Mouse (Mus musculus) ovary, adult 18-20 months (tissue): ENCODE results near the gene Hmg20a.

Experiments
- DNase-seq: peaks from one replicate; pipeline ENCODE4 v3.0.0; 2022; ENCODE audit warnings: low spot score, mixed read lengths

The Hmg20a gene

DNA sequence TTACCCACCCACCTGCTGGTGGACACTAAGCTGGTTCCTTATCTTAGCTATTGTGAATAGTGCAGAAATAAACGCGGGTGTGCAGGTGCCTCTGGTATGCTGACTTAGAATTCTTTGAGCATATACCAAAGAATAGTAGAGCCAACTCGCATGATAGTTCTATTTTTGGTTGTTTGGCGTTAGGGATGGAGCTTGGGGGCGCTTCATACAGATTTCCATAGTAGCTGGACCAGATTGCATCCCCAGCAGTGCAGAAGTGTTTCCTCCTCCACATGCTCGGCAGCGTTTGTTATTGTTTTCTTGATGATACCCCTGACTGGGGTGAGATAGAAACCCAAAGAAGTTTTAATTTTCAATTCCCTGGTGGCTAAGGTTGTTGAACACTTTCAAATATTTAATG, 21.3 kb downstream of the Hmg20a start:
- no peak for DNase-seq

DNA sequence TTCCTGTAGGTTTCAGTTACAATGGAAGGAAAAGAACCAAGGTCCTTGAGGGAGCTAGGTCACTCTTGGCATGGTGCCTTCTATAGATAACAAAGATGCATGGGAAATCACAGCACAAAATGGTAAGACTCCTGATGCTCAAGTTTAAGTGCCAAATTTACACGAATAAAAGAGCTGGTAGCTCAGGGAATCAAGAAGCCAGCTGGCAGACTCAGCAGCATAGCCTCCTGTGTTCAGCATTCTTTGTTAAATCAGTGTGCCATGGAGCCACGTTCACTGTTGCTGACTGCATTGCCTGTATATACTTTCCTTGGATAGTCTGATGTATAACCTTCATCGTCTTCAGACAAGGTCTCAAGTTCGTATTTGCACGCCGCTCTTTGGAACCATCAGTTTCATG, 33.2 kb downstream of the Hmg20a start:
- DNase-seq: no peak

DNA sequence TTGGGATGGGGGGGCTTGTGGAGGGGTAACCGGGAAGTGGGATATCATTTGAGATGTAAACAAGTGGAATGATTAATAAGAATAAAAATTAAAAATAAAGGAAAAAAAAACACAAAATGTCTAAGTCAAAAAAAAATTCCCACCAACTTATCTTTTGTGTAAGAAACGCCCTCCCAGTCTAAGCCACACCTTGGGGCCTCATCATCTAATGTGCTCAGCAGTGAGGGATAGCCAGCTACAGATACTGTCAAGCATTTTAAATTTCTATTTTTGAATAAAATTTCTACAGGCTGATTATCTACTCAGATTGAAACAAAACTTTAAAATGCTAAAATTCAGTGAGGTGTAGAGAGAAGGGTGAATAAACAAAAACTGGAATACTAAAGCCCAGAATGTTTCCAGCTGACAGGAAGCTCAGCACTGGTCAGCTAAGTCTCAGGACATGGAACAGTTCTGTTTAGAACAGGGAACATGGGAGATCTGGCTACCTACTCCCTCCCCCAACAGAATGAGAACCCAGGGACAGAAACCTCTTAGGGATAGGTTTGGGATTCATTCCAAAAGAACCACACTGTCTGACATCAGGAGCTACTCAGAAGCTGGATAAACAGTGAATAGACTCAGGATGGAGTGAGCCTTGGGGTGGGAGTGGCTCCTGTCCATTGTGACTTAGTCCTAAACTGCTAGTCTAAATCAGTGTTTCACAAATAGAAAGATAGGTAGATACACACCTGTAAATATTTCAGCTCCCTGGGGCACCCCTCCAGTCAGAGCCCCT, 34.8 kb downstream of the Hmg20a start:
- no peak for DNase-seq

DNA sequence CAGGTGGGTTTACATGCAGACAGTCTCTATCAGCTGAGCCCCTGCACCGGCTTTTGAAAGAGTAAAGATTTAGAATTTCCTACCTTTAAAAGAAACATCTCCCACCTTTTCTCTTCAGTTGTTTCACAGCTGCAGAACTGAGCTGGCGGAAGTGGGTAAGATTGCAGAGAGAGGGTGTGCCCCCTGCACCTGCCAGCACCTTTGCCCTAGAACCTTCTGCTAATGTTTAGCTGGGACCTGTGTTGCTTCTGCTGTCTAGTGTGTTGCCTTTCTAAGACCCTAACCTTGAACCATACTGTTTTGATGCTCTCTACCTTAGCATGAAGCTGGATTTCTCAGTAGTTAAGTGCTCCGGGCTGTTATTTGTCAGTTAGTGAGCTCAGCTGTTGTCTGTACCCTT, 38.0 kb downstream of the Hmg20a start:
- no peak for DNase-seq

DNA sequence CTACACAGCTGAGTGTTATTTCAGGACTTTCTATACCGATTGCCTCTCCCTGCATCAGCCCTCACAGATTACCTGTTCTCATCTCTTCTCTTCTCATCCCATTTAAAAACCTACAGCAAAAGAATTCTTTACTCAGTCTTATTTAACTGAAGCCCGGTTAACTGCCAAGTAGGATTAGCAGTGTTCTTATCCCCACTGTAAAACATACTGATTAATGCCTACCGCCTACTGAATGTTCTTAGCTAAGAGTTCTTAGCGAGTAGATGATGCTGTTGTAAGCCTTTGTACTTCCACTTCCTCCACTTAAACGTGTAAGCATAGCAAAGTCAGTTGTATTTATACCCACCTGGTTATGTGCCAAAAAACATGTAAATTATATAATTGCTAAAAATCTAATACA, 42.6 kb downstream of the Hmg20a start:
- DNase-seq: no peak

DNA sequence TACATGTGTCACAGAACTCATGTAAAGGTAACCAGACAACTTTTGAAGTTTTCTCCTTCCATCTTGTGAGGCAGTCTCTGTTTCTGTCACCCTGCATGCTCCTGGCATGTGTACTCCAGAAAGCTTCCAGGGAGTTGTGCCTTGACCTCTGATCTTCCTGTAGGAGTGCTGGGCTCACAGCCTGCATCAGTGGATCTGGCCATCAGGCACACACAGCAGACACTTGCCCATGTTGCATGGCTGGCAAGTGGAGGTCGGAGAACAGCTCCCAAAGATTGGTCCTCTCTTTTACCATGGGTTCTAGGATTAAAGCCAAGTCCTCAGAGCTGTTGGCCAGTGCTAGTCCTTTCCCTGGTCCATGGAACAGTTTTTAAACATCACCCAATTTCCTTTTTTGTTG, 44.2 kb downstream of the Hmg20a start:
- no peak for DNase-seq

DNA sequence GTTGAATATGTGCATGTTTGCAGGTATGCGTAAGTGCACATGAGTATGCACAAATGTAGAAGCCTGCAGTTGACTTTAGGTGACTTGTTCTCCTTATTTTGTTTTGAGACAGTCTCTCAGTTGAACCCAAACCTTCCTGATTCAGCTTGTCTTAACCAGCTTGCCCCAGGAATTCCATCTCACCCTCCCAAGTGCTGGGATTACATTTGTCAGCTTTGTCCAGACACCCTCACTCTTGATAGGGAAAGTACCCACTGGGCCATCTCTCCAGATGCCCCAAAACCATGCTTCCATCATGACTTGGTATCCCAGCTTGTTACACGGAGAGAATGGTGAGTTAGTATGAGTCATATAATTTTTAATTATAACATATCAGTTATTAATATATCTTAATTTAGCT, 44.6 kb downstream of the Hmg20a start:
- no peak for DNase-seq

DNA sequence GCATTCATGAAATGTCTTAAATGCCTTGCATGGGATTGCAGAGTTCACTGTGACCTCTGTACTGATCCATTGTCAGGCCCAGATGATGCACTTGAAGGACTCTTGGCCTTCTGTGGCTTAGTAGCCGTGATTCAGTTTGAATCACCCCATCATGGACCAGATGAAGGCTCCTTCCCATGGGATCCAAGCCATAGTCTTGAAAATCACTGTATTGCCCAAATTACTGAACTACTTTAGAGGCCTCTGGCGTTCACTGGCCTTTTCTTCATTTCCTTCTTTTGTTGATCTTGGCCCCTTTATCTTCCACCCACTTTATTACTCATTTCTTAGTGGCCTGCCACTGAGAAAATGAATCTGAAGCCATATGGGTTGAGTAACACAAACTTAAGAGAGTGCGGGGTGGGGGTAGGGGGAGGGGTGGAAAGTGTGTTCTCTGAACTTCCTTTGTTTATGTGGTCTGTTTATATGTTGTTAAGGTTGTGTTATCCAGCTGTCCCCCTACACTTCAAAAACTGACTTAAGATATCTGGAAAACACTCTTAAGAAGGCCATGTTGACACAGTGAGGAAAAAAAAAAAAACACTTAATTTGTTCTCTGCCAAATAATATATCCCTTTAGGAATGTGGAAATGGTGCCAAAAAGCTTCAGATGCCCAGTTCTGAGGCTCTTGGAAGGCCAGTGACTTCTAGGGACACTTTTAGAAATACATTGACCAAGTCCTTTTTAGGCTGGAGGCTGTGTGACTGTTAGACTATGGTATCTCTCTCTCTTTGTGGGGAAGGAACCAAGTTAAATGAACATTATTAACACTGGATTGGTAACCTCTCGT, 45.5 kb downstream of the Hmg20a start:
- peak; percentile 19 for DNase-seq

DNA sequence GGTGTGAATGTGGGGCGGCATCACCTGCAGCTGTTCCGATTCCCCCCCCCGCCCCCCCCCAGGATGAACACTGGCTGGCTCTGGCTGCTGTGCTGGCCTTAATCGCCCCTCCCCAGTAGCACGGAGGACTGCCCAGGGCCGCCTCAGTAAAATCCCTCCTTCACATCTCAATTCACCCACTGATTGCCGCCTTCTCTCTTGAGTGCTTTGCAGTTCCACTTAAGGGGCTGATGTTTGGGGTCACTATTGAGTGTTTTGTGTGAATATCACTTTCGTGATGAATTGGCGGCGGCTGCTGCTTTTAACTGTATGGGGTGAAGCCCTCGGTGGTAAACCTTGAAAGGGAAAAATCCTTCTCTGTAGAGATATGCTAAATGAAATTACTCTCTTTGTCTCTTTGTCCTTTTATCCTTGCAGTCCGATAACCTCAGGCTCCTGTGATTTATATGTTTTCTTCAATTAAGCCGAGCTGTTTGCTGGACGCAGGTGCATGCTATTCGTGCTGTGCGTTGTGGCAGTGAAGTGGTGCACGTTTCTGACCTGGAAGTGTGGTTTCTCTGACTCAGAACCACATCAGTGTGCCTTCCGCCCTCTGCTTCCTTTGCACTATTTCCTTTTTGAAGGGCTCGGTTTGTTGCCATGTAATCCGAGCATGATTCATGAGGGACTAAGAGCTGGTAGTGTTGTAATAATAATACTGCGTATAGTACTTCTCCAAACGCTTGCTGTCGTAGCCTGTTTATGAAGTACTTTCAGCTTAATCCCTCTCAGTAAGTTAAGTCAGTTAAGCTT, 46.6 kb downstream of the Hmg20a start:
- peak; percentile 6 for DNase-seq

DNA sequence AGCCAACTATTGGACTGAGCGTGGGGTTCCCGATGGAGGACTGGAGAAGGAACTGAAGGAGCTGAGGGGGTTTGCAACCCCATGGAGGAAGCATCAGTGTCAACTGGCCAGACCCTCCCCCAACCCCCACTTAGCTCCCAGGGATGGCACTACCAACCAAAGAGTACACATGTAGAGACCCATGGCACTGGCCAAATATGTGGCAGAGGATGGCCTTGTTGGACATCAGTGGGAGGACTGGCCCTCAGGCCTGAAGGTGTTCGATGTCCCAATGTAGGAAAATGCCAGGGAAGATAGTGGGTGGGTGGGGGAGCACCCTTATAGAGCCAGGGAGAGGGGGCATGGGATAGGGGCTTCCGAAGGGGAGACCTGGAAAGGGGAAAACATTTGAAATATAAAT, 47.8 kb downstream of the Hmg20a start:
- DNase-seq: no peak

DNA sequence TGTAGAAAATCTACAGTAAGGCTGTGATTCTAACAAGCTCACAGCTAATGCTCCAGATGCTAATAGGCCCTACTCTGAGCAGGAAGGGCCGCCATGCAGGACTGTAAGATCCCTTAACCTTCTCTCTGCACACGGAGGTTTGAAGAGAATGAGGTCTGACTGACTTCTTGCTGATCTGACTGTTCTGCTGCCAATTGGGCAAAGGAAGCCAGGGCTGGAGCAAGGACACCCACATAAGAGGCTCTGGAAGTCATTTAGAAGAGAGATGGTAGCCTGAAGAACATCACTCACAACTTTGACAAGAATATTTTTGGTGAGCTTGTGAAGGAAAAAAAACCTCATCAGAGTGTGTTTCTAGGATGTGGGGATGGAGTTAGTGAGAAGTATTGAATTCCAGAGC, 51.2 kb downstream of the Hmg20a start:
- DNase-seq: no peak

DNA sequence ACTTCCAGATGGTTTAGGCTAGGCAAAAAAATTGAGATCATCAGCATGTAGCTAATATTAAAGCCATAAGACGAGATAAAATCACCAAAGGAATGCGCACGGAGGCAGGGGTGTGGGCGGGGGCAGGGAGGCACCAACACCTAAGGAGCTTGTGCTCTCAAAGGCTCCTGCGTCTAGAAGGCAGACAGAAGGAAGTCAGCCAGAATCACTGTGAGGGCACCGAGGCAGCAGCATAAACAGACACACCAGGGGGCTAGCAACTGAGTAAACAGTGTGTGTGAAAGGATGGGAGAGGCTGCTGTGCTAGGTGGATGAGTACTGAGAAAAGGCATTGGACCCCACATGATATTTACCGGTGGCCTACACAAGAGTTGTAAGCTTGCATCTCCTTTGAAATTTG, 51.9 kb downstream of the Hmg20a start:
- no peak for DNase-seq

DNA sequence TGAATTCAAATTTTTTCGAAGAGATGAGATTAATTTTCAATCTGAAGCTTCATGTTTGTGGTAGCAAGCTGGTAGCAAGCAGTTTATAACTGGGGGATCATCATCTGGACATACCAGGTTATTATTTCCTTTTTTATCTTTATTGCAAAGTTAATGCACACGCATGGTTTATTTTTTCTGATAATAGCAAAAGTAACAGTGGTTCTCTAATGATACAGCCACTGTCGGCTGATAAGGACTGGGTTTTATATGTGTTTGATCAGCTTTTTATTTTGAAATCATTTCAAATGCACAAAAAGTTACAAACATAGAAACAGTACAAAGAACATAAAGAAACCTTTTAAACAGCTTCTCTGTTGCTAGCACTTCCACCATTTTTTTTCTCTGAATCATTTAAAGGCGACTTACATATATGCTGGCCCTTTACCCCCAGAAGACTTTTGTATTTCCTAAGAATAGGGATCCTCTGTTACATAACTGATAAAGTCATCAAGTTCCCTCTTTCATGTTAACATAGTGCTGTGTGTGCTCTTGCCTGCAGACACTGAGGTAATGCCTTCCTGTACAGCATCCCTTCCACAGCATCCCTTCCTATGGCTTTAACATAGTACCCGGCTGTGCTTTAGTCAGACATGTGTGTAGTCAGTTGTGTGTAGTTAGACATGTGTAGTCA, 60.7 kb downstream of the Hmg20a start:
- no peak for DNase-seq

DNA sequence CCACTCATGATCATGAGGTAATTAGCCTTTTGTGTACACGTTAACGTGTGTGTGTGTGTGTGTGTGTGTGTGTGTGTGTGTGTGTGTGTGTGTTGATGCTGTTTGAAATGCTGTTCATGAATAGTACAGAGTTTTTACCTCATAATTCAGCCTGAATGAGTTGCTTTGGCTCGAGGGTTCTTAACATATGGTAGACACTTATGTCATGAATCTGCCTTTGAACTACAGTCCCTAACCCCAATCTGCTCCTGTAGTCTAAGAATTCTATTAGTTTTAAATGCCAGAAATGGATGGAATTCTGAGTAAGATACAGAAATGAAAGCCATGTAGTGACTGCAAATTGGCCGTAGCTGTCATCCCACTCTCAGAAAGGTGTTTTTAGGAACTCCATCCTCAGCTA, 64.2 kb downstream of the Hmg20a start:
- DNase-seq: no peak

DNA sequence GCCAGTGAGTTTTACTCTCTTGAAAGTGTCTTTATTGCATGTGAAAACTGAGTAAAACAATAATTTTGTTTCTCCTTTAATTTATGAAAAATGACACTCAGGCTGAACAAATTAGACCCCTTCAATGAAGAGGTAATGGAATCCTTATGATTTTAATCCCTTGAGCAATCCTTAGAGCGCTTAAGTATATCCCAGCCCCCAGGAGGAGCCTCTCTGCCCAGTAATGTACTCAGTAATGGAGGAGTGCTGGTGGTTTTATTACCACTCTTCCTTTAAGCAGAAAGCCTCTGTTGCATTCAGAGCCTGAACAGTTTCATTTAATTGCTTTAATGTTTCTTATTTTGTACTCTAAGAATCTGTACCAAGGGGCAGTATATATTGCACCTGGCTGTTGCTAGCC, 67.0 kb downstream of the Hmg20a start:
- no peak for DNase-seq

DNA sequence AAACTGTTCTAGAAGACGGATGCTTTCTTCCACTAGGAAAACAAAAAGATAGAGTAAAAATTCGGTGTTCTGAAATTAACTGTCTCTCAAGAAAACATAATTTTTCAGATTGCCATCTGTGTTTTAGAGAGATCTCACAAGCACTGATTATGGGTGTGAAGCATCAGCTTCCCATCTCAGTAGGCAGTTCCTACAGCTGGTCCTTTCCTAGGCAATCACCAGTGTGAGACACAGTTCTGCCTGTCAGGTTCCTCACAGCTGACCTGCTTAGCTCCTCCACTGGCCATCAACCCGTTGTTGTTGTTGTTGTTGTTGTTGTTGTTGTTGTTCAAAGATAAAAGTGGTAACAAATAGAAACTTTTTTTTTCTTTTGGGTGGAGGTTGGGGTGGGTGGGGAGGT, 67.7 kb downstream of the Hmg20a start:
- DNase-seq: no peak

DNA sequence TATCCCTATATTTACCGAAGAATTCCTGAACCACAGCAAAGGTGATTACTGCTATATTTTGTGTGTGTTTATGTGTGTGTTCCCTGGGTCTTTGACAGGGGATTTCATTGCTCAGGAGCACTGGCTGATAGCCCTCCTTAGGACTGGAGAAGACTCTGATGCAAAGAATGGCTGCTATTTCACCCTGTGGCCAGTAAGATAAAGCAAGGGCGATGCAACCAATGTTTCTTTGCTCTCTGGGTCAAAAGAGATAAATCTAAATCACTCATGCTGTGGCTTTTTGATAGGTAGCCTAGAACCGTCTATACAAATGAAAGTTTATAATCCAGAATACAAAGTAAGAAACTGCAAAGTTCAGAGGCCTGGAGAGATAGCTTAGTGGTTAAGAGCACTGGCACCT, 69.2 kb downstream of the Hmg20a start:
- DNase-seq: no peak

DNA sequence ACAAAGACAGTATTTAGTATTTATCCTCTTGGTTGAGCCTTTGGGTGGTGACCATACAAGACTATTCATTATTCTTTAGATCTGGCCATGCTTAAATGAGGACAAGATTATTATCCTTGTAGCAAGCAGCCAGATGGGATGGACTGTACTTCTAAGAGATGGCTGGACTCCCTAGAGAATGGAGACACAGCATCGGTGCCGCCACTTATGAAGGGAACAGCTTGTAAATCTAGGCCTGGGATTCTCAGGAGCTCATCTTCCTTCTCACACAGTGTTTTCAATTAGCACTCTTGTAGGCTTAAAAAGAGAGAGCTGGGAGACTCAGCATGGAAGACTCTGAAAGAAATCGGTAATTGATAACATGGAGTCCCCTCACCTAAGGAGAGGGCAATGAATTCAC, 74.0 kb downstream of the Hmg20a start:
- DNase-seq: no peak

DNA sequence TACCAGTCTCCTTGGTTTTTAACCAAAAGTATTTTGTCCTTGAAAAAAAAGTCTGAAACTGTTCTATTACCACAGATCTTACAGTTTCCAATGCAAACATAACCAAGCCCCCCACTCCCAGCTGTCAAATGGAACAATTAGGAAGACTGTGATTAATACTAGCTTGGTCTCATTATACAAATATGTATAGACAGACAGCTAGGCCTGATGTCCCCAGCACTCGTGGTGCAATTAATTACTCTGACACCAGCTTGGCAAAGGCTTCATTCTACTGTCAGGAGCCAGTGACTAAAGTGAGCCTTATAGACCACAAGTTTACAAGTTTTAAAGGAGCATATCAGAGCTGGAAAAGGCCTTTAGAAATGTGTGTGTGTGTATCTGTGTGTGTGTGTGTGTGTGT, 74.5 kb downstream of the Hmg20a start:
- DNase-seq: no peak

DNA sequence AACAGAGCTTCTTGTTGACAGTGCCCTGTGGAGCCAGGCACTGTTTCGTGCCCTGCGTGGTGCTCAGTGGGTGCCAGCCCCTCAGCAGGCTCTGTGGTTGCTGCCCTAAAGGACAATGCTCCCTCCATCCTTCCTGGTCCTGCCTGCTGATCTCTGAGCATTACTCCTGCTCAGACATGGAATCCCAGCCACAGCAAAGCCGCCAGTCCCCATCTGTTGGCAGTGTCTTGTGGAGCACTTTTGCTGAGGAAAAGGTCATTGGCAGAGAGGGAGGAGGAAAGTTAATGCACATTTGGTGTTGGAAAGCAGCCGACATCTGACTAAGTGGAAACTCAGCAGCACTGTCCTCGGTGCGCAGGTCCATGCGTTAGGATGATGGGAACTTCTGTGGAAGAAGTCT, 76.7 kb downstream of the Hmg20a start:
- no peak for DNase-seq

DNA sequence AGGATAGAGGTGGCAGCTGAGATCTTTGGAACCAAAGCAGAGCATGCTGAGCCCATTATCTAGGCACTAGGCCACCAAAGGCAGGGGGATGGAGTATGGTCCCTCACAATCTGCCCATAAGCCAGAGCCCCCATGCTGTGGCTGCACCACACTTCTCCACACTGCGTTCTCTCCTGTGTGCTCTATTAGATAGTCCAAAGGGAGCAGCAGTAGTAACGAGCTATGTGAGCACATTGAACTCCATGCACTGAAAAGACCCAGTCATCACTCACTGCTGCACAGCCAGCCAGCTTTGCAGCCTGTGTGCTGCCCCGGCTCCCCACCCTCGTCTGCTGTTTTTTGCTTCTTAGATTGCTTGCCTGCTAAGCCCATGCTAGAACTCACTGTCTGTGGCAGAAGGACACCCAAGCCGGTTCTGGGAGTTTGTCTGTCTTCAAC, 77.4 kb downstream of the Hmg20a start:
- DNase-seq: no peak

DNA sequence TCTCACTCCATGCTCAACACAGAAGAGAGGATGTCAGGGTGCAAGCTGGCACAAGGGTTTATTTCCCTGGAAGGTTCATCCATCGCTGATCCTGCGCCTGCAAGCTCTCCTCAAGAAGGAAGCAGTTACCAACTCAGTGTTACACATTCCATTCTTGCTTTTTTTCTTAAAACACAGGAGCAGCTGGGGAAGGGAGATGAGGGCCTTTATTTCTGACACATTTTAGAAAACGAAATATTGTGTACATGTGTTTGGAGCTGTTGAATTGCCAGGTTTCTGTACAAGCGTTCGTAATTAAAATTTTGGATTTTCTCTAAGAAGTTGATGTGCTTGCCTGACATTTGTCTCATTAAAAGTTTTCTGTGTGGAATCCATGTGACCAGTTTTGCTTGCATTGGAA, 78.2 kb downstream of the Hmg20a start:
- DNase-seq: no peak
